Mouse (Mus musculus) R1 (cell line): ENCODE results near the gene Samd4b.

Experiments
- DNase-seq: peaks from one replicate; pipeline ENCODE4 v3.0.0-alpha.2; 2018; ENCODE audit warnings: low read depth, low spot score

Samd4b gene

GRCm38 (mm10) chr7:28378769-28379651 lies 218.9 kb downstream of the Samd4b start:
- DNase-seq = peak; percentile 97

DNA sequence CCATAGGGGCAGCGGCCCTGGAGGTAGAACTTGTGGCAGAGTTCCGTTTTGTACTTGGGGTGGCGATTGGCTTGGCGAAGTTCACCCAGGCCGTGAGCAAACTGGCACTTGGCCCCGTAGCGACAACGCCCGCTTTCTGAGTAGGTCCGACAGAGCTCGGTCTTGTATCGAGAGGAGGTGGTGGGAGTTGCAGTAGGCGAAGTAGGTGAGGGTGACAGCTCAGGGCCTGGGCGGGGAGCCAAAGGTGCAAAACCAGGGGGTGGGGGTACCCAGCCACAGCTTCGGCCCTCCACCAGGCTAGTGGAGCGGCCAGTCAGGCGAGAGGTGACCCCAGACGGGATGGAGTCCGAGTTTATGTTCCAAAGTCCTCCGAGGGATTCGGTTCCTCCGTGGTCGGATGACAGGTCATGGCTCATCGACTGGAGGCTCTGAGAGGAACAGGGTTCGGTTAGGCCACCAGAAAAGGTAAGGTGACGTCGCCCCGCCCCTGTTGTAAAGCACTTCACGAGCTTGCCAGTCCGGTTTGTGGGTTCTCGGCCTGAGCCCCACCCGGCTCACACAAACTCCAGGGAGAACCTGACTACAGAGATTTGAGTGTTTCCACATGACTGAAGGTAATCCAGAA lies 219.8 kb downstream of the Samd4b start:
- DNase-seq = no peak

GRCm38 (mm10) chr7:28377190-28378065 lies 220.5 kb downstream of the Samd4b start:
- no peak for DNase-seq

- peak; percentile 86 for DNase-seq
Observed at GRCm38 (mm10) chr7:28376011-28376771, 221.8 kb downstream of the Samd4b start.

- DNase-seq = peak; percentile 96
Observed at GRCm38 (mm10) chr7:28375176-28375921, 222.6 kb downstream of the Samd4b start.

DNA sequence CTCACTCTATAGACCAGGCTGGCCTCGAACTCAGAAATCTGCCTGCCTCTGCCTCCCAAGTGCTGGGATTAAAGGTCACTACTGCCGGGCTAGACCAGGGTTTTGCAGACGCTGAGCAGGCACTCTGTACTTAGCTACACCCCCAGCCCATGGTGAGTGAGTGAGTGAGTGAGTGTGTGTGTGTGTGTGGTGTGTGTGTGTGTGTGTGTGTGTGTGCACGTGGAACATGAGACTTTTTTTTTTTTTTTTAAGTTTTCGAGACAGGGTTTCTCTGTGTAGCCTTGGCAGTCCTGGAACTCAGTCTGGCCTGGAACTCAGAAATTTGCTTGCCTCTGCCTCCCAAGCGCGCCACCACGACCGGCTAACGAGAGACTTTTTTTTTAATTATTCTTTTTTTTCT lies 223.3 kb downstream of the Samd4b start:
- DNase-seq = no peak

DNA sequence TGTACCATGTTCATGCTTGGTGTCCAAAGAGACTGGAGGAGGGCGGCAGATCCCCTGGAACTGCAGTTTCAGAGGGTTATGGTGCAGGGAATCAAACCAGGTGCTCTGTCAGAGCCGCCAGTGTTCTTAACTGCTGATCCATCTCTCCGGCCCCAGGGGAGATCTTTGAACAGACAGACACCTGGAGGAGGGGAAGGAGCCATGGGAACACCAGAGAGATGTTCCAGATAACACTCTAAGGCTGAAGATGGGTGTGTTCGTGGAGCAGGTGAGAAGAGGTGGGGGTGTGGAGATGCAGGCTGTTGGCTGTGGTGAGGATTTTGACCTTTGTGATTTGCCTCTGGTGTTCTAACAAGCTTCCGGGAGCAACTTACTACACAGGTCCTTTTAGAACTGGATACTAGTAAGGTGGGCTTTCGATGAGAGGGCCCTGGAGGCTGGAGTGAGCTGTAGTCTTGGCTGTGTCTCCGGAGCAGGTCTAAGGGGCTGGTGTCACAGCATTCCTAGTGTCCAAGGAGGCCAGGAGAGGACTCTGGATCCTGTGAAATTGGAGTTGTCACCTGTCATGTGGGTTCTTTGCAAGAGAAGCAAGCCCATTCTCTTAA lies 224.0 kb downstream of the Samd4b start:
- no peak for DNase-seq

DNA sequence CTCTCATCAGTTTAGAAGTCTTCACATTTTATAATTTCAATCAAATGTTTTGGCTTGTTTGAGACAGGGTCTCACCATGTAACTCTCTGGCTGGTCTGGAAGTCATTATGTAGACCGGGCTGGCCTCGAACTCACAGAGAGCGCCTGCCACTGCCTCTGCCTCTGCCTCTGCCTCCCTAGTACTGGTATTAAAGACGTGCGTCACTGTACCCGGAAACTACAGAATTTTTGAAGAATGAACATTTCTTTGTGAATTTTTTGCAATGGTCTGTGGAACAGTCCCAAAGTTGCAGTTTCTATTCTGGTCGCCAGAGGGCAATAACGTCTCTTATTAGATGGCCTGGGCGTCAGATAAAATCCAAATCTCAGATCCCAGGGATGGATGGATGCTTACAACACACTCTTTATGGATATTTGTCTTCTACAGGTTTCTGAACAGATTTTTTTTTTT lies 224.8 kb downstream of the Samd4b start:
- DNase-seq = peak; percentile 91

DNA sequence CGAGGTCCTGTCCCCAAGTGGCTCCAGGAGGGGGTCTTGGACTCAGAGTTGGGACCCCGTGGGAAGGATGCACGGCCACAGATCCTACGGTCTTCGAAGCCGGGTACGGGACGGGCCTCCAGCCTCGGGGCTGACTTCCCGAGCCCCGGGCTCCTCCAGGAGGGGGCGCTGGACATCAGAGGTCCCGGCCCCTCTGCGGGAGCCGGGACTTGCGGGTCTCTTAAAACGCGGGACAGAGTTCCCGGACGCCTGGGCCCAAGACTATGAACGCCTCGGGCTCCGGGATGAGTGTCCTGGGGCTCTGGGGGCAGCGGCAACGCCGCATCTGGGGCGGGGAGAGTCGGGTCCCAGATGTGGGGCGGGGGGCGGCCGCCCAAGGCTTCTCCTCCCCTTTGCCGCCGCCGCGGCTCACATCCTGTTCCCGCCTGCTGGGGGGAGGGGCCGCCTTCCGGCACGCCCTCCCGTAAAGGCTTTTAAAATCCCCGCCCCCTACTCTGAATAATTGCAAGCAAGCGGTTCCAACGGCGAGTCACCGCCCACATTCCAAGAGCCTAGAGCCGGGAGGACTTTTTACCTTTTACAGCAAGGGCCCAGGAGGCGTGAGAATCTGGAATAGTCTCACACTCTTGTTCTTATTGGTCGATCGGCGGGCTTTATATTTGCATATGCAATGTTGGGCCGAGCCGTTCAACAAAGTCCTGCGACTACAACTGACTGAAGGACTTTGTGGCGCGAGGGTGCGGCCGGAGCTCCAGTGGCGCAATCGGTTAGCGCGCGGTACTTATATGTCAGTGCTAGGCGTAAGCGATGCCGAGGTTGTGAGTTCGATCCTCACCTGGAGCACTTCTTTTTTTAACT lies 225.5 kb downstream of the Samd4b start, which contains the start of gene Plekhg2:
Gene Plekhg2, minus strand, starts transcription at position 349 of the 858 bp plus-strand sequence.
- DNase-seq = peak; percentile 100

DNA sequence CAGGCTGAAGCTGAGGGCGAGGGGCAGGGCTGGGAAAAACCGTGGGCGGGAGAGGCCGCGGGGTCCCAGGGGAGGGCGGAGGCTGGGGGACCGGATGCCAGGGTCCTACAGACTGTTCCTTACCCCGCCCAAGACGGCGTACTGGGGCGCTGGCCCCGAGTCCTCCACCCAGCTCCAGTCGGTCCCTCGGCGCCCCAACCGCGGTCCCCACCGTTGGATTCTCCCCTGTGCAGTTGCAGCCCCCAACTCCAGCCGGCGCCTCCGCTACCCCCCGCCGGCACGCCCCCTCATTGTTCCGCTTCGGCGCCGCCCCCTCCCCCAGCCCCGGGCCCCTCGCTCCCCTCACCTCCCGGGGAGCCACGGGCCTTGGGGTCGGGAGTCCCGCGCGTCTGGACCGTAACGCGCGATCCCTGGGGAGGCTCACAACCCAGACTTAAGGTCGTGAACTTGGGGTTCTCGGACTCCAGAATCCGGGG lies 226.4 kb downstream of the Samd4b start:
- no peak for DNase-seq

DNA sequence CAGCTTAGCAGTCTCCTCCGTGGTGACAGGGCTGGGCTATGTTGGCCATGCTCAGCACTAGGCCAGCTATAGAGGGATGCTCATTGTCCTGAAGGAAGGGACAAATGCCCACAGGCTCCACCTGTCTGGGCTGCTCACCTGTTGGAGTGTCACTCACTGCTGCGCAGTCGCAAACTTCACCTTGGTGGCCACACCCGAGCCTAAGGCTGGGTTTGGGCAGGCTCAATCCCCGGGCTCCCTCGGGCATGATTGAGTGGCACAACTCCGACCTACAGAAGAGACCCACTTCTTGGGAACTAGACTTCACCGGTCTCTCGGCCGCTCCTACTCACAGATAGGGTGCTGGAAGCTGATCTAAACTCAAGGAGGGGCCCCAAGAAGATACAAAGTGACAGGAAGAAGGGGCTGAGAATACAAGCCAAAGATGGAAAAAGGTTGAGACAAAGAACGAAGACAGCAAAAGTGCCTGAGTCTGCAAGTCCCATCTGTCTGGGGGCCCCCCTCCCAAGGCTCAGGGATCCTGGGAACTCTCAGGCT lies 226.9 kb downstream of the Samd4b start:
- DNase-seq = no peak

DNA sequence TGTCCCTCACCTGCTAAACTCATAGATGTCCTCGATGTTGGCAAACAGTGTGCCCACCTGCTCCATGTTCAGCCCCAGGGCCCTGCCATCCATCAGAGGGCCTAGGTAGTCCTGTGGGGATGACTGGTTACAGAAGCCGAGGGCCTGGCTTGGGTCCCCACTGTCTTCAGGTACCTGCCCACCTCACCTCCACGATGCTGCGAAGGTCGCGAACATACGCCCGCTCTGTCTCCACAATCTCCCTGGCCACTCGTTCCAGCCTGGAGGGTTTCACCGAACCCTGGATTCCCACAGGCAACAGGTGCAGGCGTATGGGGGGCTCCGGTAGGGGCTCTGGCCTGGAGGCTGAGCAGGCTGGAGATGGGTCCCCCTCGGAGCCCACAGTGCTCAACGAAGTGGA lies 227.9 kb downstream of the Samd4b start:
- no peak for DNase-seq

GRCm38 (mm10) chr7:28368276-28368920 lies 229.5 kb downstream of the Samd4b start:
- no peak for DNase-seq

GRCm38 (mm10) chr7:28367663-28368275 lies 230.2 kb downstream of the Samd4b start:
- no peak for DNase-seq

DNA sequence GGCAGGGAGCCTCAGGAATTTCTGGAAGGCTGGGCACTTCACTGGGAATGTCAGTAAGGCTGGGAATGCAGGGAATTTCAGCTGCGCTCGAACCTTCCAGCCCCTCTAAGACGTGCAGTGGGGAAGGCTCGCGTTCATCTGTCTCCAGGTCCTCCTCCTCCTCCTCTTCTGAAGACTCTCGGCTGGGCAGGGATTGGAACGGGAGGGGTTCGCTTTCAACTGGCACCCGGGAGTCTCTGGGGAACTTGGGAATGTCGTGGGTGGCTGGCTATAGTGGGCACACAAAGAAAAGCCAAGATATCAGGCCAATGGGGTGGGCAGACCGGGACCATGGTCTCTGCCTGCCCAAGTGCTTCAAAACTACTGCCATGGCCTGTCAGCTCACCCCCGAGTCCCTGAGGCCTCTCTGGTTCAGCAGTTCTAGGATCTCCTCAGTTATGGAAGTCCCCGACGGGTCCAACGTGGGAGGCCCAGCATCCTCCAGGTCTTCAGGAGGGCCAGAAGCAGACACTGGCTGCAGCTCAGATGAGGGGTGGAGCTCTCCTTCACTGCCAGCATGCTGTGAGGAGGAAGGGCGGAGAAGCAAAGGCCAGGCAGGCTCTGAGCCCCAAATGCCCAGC lies 235.4 kb downstream of the Samd4b start:
- DNase-seq = no peak

DNA sequence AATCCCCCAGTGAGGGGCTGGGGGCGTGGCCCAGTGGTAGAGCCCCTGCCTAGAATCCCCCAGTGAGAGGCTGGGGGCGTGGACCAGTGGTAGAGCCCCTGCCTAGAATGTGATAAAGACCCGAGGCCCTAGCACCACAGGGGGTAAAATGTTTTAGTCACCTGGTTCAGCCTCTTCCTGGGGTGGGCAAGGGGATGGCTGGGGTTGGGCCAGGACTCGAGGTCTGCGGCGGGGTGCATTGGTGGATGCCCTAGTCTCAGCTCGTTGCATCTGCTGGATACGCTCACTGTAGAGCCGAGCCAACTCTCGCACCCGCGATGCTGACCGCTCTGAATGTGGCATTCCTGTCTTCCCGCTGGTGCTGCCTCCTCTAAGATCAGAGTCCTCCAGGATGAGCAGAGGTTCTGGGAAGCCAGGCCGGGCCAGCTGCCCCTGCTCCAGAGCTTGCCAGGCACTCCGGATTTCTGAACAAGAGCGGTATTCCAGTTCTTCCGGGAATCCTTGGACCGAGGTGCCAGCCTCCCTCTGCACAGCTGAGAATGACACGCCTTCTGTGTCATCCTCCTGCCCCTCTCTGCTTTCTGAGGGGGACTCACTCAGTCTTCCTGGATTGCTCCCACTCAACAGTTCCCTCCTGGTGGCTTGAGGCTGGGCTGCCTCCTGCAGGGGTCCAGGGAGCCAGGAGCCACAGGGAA lies 236.2 kb downstream of the Samd4b start:
- peak; percentile 72 for DNase-seq

DNA sequence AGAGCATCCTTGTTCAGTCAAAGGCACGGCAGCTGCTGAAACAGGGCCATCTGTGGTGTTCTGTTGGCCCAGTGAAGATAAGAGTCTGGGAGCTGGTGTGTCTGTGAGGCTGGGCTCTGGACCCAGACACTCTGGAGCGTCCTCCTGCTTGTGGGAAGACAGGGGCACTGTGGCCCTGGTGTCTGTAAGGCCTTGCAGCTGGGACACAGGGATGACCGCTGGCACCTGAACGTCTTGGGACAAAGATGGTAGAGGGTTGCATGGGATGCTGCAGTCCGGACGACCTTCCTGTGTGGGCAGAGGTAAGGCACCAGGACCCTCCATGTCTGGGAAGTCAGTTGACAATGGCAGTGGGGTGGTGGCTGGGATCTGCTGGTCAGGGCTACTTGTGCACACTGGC lies 237.7 kb downstream of the Samd4b start:
- no peak for DNase-seq
